Mouse (Mus musculus) adrenal gland, adult 8-10 months (tissue): Measurements from ENCODE around the gene Ciz1. TPM values are rescaled to one million over a fixed set of nuclear protein-coding genes. Genes with fewer than 3 reads are reported as not detected.
"Not testable (repeated sequence)": the region's sequence is repeated elsewhere in the genome, so short reads cannot be mapped to it uniquely, and the experiment has no call there.

Experiments
- DNase-seq: peaks from one replicate; pipeline ENCODE4 v3.0.0; 2022
- total RNA-seq, 4 experiments: library from RNA; stranded (reverse); gene quantifications; 2 replicates each; pipeline ENCODE4 v1.2.4; 2022

Ciz1 gene
- total RNA-seq, 4 experiments from 2014 or later = 71.6 to 115 (median 85.4) TPM

DNA sequence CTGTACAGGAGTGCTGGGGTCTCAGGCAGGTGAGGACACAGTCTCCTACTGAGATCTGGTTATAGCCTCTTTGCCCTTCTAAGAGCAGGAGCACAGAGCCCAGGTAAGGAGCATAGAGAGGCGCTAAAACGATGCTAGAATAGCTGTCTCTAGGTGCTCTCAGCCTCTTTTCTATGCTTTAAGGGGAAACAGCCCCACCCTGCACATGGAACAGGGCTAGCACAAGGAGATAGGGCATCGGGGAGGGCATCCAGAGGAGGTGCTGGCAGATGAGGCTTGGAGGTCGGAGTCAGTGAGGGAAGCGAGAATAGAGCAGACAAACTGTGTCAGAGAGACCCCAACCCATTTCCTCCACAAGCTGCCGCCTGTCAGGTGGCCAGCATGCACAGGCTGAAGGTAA is 5.1 kb upstream of the Ciz1 start:
- DNase-seq = no peak

DNA sequence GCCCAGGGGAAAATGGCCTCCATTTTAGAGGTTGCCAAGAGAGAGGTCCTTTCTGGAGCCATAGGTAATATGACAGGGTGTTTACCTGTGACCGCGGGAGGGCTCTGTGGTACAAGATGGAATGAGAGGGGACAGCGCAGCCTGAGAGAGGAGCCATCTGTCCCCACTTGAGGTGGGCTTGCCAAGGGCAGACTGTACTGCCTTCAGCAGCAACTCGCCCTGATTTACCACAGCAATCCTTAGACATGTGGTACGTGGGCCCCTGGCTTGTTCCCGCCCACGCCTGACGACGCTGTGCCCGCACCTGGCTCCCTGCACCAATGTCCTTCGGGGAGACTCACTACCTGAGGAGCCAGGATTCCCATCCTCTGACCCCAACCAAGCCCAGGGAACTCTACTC is 3.8 kb upstream of the Ciz1 start:
- DNase-seq = no peak

DNA sequence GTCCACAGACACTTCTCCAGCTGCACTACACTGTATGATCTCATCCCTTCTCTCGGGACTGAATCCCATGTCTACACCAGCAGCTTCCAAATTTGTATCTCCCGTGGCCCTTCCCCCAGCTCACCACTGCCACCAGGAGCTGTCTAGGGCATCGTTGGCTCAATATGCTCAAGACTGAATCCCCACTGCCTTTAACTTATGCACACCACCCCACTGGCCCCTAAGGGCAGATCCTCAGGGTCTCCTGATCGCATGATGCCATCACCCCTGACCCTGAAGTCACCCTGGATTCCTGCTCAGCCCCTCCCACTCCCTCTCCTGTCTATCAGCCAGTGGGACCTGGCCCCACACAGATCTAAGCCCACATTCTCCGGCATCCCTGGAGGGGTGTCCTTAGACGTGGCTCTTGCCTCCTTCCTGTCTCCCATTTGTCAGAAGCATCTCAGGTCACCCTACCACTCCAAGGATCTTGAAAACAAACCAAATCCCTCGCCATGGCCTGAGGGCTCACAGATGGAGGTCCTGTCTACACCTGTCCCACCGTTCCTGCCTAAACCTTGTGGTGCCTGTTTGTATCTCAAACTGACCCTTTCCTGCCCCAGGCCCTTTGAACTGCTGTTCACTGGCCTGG is 2.4 kb upstream of the Ciz1 start:
- no peak for DNase-seq

DNA sequence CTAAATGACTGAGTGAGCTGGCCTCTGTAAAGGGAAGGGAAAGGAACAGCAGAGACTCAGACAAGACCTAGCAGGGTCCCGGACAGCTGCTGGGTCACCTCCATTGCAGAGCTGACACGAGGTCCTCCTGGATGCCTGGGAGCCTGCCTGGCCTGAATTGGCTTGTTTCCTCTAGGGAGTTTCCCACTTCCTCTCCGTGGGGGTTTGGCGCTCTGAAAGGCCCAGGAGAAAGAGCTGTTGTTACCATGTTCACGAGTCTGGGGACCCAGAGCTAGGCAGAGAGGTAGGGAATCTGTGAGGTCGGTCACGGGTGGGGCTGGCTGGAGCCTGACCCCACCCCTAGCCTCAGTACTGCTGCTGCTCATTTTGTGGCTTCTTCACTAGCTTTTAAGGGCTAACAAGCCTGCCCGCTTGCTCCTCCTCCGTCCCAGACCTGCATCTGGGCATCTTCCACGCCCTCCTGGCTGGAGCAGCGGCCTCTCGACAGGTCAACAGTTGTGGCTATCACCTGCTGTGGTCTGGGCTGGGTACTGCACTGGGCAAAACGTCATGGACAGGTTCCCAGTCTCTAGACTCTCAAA is 1.6 kb upstream of the Ciz1 start:
- no peak for DNase-seq

DNA sequence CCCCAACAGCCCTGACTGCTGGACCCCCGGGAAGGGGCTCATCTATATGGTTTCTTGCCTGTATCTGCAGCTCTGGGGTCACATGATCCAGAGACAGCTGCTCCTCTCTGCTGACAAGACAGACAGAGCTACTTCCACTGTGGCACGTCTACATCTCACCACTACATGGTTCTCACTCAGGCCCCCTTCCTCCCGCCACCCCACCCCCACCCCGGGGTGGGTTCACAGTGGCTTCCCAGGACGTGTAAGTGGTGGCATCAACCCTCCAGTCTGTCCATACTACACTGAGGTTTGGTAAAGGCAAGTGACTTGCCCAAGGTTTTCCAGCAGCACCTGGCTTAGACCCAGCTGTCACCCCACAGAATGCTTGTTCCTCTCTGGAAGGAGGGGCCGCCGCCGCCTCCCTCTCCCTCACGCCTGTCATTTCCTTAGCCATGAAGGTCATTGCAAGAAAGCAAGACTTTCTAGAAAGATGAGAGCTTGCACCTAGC is 611 bp upstream of the Ciz1 start:
- DNase-seq = no peak

DNA sequence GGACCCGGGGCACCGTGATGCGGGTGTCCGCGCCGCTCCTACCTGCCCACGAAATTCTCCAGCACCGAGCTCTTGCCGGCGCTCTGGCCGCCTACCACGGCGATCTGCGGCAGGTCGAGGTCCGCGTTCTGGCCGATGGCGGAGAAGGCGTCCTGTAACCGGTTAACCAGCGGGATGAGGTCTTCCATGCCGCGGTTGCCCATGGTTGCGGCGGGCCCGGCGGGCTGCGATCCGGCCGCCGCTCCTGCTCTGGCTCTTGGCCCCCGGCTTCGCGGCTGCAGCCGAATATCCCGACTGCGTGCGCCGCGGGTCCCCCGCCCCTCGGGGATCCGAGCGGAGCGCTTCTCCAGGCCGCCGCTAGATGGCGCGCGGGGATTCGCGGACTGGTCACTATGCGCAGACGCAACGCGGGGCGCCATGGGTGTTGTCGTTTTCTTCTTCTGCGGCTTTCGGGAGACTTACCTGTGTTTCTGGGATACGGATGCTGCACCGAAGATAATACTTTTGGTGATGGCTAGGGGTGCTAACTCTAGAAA is 948 bp downstream of the Ciz1 start, which contains the start of gene Dnm1:
Gene Dnm1 (minus strand): TSS at position 332 of the 536 bp plus-strand sequence.
- DNase-seq = peak; percentile 71

DNA sequence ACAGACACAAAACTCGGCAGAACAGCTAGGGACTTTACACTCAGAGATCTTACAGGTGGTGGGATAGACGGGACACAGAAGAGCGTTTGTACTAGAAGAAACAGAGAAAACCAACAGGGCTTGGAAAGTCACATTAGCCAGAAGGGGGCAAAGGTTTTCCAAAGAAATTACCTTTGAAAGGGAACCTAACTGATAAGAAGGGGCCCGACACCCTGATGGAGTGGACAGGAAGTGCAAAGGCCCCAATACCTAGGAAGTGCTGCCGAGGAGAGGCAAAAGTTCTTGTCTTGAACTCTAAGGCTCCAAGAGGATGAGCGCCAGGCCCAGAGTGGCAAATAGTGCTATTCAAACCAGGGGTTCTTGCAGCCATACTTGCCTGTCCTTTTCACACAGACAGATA is 1.7 kb downstream of the Ciz1 start:
- DNase-seq = no peak

DNA sequence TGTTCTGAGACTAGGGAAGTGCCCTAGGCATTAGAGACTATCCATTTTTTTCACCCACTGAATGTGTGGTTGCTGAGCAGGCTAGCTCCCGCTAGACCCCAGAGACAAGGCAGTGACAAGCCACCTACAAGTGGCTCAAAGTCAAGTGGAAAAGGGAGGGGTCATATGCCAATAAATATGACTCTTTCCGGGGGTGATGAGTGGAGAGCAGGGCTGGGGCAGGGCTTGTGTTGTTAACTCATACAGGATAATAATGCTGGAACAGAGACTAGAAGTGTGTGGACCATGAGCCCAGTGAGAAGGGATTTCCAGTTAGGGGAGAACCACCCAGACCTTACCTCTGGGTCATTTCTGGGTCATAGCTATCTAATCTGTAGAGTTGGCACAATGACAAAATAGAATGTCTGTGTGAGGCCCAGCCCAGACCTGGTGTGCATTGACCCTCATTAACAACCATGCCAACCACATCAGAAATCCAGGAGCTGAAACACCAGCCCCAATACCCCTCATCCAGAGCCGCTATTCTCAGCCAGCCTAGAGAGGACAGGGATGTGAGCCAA is 2.3 kb downstream of the Ciz1 start:
- no peak for DNase-seq

DNA sequence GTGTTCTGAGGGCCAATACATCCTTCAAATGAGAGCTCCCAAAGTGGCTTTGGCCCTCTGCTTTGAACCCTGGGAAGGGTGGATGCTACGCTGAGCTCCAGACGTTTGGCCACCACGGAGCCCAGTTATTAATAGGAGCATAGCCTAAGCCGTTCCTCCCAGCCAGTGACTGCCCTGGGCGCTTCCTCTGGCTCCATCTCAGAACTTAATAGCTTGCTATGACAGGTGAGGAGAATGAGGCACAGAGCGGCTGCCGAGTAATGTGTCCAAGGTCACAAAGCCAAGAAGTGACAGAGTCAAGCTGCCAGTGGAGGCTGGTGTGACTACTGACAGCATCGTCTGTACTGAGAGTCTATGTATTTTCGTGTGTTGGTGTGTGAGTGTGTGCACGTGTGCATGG is 4.1 kb downstream of the Ciz1 start:
- no peak for DNase-seq

DNA sequence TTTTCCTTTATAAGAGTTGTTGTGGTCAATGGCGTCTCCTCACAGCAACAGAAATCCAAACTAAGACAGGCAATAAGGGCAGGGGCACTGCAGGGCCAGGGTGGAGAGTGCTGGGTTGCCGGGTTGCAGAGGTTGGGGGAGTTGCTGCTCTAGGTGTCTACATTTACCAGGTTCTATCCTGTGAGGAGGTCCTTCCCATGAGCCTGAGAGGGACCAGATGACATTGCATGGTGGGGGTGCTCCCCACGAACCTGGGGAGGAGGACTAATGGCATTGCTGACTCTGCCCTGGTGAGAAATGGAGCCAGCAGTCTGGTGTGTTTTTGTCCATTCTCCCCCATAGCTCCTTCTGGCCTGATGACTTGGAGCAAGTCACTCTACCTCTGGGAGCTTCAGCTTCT is 5.6 kb downstream of the Ciz1 start:
- no peak for DNase-seq

DNA sequence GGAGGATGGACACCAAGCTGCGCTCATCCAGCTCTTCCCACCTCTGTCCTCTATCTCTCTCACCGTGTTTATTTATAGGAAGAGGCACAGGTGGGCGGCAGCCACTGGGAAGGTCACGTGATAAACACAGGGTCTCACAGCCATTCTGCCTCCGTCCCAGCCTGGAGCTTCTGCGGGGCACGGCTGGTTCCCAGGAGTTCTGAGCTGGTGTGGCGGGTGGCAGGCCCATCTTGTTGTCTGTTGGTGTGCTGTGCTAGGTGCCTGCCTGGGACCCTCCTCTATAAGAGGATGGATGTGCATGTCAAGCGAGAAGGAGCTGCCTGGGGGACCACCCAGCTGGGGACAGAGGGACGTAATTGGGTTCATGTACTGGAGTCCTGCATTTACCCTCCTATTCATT is 6.3 kb downstream of the Ciz1 start:
- DNase-seq = no peak

DNA sequence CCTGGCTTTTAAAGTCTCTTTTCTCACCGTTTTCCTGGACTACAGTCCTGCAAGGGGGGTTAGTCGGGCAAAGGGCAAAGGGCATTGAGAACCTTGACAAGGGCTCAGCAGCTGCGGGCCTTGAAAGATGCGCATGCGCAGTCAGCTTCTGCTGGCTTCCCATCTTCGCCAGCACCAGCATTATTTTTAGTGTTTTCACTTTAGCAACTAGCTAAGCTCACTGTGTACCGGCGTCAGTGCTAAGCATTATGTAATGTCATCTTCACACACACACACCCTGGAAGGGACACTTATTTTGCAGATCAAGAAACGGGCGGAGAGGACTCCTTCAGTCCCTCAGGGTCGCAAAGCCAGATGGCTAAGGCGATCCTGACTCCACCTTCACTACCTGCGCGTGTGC is 8.6 kb downstream of the Ciz1 start:
- peak; percentile 82 for DNase-seq

DNA sequence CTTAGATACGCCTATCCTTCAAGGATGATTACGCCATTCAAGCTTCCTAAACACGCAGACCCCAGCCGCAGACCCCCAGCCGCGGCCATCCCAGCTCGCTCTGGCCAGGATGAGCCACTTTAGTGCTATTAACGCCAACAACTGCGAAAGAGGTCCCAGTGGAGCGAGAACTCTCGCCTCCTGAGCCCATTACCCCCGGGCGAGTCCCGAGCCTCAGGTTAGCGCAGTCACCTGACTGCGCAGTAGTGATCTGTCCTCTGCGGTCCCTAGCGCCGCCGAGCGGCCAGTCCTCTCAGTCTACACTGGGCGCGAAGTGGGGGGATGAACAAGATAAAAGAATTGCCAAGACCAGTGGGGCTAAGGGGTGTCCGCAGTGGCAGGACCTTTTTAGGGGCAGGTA is 9.3 kb downstream of the Ciz1 start:
- DNase-seq = peak; percentile 69

DNA sequence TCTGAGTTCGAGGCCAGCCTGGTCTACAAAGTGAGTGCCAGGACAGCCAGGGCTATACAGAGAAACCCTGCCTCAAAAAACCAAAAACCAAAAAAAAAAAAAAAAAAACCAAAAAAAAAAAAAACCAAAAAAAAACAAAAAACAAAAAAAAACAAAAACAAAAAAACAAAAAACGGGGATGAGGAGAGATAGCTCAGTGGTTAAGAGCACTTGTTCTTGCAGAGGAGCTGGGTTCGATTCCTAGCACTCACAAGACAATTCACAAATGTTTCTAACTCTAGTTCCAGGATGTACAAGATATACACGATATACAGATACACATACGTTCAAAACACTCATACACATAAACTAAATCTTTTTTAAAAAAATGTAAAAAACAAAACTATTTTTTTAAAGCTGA is 10.1 kb downstream of the Ciz1 start:
- DNase-seq = not testable (repeated sequence)

DNA sequence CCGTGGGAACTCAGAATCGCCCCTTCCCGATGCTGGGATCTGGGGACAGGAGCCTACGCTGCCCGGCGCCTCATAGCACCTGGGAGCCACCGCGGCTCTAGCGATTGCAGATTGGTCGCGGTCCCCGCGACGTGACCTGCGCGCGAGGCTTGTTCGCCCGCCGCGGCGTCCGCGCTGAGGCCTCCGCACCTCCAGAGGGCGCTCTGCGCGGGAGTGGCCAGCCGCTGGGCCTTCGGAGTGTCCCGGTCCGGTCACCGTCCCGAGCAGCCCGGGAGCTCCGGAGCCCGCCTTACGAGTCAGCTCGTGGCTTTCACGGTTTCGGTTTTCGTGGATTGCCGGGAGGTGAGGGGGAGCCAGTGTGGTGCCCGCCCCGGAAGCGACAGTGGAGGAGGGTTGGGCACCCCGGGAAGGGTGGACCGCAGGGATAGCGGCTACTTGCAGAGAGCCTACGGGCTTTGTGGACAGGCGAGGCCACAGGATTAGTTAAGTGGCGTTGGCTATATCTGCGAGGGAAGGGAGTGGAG is 10.8 kb downstream of the Ciz1 start:
- DNase-seq = peak; percentile 90

DNA sequence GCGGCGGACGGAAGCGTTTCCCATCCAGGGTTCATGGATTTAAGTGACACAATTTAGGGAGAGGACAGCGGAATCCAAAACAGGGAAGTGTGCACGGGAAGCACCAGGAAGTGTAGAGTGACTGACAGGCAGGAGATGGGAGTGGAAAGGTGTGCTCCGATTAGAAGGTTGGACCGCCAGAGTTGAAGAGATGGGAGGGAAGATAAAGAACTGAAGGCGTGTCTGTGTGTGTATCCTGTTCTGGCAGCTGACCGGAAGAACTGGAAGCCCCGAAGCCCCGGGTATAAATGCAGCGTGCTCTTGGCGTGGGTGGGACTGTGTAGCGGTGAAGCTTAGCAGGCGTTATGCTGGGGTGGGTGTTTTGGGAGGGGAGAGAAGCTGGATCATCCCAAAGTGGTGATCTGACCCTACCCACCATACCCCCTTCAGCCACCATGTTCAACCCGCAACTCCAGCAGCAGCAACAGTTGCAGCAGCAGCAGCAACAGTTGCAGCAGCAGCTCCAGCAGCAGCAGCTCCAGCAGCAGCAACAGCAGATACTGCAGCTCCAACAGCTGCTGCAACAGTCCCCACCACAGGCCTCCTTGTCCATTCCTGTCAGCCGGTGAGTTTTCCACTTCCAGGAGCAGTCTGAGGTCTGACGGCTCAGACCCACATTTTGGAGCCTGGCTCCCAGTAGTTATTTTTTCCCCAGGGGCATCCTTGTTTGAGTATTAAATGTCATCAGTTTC is 11.4 kb downstream of the Ciz1 start:
- no peak for DNase-seq

DNA sequence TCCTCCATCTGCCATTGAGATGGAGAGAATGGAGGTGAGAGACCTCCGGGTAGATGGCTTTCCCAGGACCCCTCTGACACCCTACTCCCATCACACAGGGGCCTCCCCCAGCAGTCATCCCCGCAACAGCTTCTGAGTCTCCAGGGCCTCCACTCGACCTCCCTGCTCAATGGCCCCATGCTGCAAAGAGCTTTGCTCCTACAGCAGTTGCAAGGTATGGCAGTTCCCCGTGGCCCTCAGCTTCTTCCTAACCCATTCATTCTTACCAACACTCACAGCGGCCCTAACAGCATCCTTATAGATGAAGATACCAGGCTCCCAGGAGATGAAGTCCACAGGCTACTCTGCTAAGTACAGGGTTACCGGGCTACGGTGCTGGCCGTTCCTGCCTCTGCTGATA is 12.0 kb downstream of the Ciz1 start:
- no peak for DNase-seq

DNA sequence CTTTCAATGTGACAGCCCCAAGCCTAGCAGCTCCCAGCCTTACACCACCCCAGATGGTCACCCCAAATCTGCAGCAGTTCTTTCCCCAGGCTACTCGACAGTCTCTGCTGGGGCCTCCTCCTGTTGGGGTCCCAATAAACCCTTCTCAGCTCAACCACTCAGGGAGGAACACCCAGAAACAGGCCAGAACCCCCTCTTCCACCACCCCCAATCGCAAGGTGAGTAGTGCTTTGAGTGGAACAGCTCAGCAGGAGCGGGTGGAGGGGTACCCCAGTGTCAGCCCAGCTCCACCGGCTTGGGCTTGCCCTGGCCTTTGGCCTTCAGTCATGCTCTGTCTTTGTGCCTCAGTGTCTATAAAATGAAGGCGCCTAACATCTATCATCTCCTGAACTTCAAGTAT is 15.2 kb downstream of the Ciz1 start:
- DNase-seq = no peak

DNA sequence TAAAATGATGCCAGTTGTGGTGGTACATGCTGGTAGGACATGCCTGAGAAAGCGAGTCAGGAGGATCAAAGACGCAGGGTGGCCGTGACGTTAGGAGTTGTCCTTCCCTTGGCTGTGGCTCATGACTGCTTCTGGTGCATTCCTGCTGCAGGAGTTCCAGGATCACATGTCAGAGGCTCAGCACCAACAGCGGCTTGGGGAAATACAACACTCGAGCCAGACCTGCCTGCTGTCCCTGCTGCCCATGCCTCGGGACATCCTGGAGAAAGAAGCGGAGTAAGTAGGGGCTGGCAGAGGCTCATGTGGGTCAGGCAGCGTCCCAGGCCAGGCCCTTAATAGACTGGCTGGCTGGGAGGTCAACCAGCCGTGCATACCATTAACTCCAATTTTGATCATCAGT is 22.1 kb downstream of the Ciz1 start:
- no peak for DNase-seq

DNA sequence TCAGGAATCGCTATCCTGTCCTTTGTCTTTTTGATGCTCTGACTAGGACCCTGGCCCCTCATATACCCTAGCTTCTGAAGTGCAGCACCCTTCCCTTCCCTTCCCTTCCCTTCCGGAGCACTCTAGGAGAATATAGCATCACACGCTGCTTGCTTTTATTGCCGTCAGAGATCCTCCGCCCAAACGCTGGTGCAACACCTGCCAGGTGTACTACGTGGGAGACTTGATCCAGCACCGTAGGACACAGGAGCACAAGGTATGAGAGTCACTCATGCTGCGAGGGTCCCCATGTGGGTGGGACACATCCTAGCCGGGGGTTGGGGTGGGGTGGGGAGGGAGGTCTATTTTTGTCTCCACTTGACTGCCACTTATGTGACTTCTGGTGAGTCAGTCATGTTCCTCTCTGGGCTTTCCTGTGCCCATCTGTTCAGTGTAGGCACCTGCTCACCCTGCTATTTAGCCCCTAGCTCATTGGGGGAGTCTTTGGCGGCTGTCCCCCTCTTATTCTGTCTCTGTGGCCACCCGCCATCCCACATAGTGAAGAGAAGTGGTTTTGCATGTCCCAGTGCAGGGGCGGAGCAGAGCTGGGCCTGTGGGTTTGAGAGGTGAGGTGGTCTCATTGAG is 23.3 kb downstream of the Ciz1 start:
- DNase-seq = no peak

DNA sequence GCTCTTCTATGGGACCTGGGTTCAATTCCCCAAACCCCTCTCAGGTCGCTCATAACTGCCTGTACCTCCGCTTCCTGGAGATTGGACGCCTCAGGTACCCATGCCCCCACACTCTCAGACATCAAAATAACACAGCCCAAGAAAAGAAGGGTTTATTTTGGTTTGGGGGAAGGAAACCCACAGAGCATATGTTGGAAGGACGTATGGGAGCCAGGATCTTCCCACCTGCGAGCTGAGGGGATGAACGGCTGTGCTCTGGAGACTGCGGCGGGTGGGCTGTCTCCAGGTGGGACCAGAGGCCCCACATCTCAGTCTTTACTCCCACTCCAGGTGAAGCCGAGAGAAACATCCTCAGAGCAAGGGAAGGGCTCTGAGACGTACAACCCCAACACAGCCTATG is 24.8 kb downstream of the Ciz1 start:
- DNase-seq = no peak

DNA sequence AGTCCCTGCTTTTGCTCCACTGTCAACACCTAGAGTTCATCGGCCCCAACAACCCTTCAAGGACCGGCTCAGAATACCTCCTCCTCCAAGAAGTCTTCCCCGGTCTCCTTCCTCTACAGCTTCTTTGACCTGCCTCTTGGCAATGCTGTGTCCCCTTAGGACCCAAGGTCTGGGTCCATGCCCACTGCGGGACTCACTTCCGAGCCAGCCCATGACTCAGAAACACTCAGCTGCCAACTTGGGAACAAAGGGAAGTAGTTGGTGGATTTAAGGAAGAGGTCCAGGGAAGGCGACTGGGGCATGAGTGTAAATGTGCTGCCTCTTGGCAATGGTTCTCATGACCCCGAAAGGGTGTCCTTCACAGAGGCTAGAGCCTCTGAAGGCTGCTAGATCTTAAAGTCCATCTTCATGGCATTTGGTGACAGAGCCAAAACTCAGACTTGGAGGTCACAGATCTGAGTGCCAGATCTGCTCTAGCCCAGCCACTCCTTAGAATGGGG is 27.9 kb downstream of the Ciz1 start:
- peak; percentile 80 for DNase-seq
